Mouse (Mus musculus): ENCODE results near the gene Dgki. TPM values are rescaled to one million over a fixed set of nuclear protein-coding genes. Genes with fewer than 3 reads are reported as not detected.

The Dgki gene
- total RNA-seq, 2 experiments from 2014 or later = 90.5 to 91.1 TPM

GRCm38 (mm10) chr6:37053411-37053810 is 246.6 kb downstream of the Dgki start:
- Histone ChIP-seq H3K4me3 (no peak overlapping the region), H3K27ac (no peak overlapping the region)
- intact Hi-C loops (cut with DNase I) = loop anchor here (1.0 kb wide), 1 partner anchor 395 kb away; no protein-coding TSS in a partner anchor
- TF ChIP-seq CTCF (IDR thresholded peaks at IDR 0.05) = no peak
- no peak for DNase-seq (ENCODE audit: extremely low spot score in 1 of 2, low spot score in 2 of 2)

GRCm38 (mm10) chr6:37051652-37052051 is 248.3 kb downstream of the Dgki start:
- Histone ChIP-seq H3K4me3 (no peak overlapping the region), H3K27ac (no peak overlapping the region)
- intact Hi-C loops (cut with DNase I) = no loop called here
- TF ChIP-seq CTCF (IDR thresholded peaks at IDR 0.05) = no peak
- no peak for DNase-seq (ENCODE audit: extremely low spot score in 1 of 2, low spot score in 2 of 2)

GRCm38 (mm10) chr6:37051150-37051549 is 248.8 kb downstream of the Dgki start:
- DNase-seq (ENCODE audit: extremely low spot score in 1 of 2, low spot score in 2 of 2) = no peak
- H3K27ac ChIP-seq = no peak overlapping the region
- intact Hi-C loops (cut with DNase I) = no loop called here
- no peak for TF ChIP-seq CTCF (IDR thresholded peaks at IDR 0.05)
- no peak overlapping the region for H3K4me3 ChIP-seq

GRCm38 (mm10) chr6:37047611-37048129 is 252.3 kb downstream of the Dgki start:
- TF ChIP-seq CTCF (IDR thresholded peaks at IDR 0.05) = no peak
- no peak overlapping the region for H3K27ac ChIP-seq
- intact Hi-C loops (cut with DNase I) = loop anchor here (5.0 to 10.0 kb wide), 2 partner anchors 1040 to 1663 kb away; no protein-coding TSS in a partner anchor
- no peak for DNase-seq (ENCODE audit: extremely low spot score in 1 of 2, low spot score in 2 of 2)
- no peak overlapping the region for H3K4me3 ChIP-seq

GRCm38 (mm10) chr6:37046152-37046788 is 253.7 kb downstream of the Dgki start:
- DNase-seq (ENCODE audit: extremely low spot score in 1 of 2, low spot score in 2 of 2) = peak; percentile 44 to 69
- peak; percentile 89 for TF ChIP-seq CTCF (IDR thresholded peaks at IDR 0.05)
- Histone ChIP-seq H3K27ac (no peak overlapping the region), H3K4me3 (no peak overlapping the region)
- intact Hi-C loops (cut with DNase I) = loop anchor here (5.0 to 10.0 kb wide), 2 partner anchors 1039 to 1661 kb away; no protein-coding TSS in a partner anchor

GRCm38 (mm10) chr6:37044796-37045195 is 255.2 kb downstream of the Dgki start:
- Histone ChIP-seq H3K4me3 (no peak overlapping the region), H3K27ac (no peak overlapping the region)
- DNase-seq (ENCODE audit: extremely low spot score in 1 of 2, low spot score in 2 of 2) = no peak
- intact Hi-C loops (cut with DNase I) = loop anchor here (5.0 to 10.0 kb wide), 2 partner anchors 1037 to 1660 kb away; no protein-coding TSS in a partner anchor
- no peak for TF ChIP-seq CTCF (IDR thresholded peaks at IDR 0.05)

- DNase-seq (ENCODE audit: extremely low spot score in 1 of 2, low spot score in 2 of 2) = peak in 1 of 2 experiments; percentile 38
- intact Hi-C loops (cut with DNase I) = loop anchor here (5.0 to 10.0 kb wide), 2 partner anchors 131 to 224 kb away; partner anchors contain the start of gene Ptn
- Histone ChIP-seq H3K4me3 (no peak overlapping the region), H3K27ac (peak overlapping the region; percentile 38; the same call in 1 of the 2 replicates)
- peak; percentile 28 for TF ChIP-seq CTCF (IDR thresholded peaks at IDR 0.05)
Observed at GRCm38 (mm10) chr6:37038444-37038843, 261.5 kb downstream of the Dgki start.

GRCm38 (mm10) chr6:37037115-37037908 is 262.7 kb downstream of the Dgki start:
- intact Hi-C loops (cut with DNase I) = loop anchor here (1.0 to 10.0 kb wide), 3 partner anchors 130 to 346 kb away; partner anchors contain the start of gene Ptn
- H3K27ac ChIP-seq = no peak overlapping the region; the same call in 1 of the 2 replicates
- no peak overlapping the region for H3K4me3 ChIP-seq
- DNase-seq (ENCODE audit: extremely low spot score in 1 of 2, low spot score in 2 of 2) = peak; percentile 34 to 35
- peak; percentile 65 for TF ChIP-seq CTCF (IDR thresholded peaks at IDR 0.05)

GRCm38 (mm10) chr6:37035681-37036080 is 264.3 kb downstream of the Dgki start:
- no peak for TF ChIP-seq CTCF (IDR thresholded peaks at IDR 0.05)
- Histone ChIP-seq H3K4me3 (no peak overlapping the region), H3K27ac (no peak overlapping the region)
- no peak for DNase-seq (ENCODE audit: extremely low spot score in 1 of 2, low spot score in 2 of 2)
- intact Hi-C loops (cut with DNase I) = loop anchor here (5.0 to 10.0 kb wide), 2 partner anchors 128 to 221 kb away; partner anchors contain the start of gene Ptn

- no peak for DNase-seq (ENCODE audit: extremely low spot score in 1 of 2, low spot score in 2 of 2)
- no peak for TF ChIP-seq CTCF (IDR thresholded peaks at IDR 0.05)
- Histone ChIP-seq H3K27ac (no peak overlapping the region), H3K4me3 (no peak overlapping the region)
- intact Hi-C loops (cut with DNase I) = loop anchor here (10.0 kb wide), 1 partner anchor 216 kb away; the partner anchor contains the start of gene Ptn
Observed at GRCm38 (mm10) chr6:37030986-37031385, 269.0 kb downstream of the Dgki start.

GRCm38 (mm10) chr6:37030402-37030801 is 269.6 kb downstream of the Dgki start:
- no peak for TF ChIP-seq CTCF (IDR thresholded peaks at IDR 0.05)
- Histone ChIP-seq H3K4me3 (no peak overlapping the region), H3K27ac (no peak overlapping the region)
- no peak for DNase-seq (ENCODE audit: extremely low spot score in 1 of 2, low spot score in 2 of 2)
- intact Hi-C loops (cut with DNase I) = loop anchor here (10.0 kb wide), 1 partner anchor 216 kb away; the partner anchor contains the start of gene Ptn

Measured in left cerebral cortex, adult 2 months (tissue).